Mouse (Mus musculus) MEL (cell line): ENCODE results near the gene Dph5. TPM values are rescaled to one million over a fixed set of nuclear protein-coding genes. Genes with fewer than 3 reads are reported as not detected.

Experiments used
- DNase-seq: peaks from one replicate; pipeline ENCODE4 v3.0.0; 2011; ENCODE audit warnings: low read depth, low spot score
- H3K27ac ChIP-seq: 2 replicates; pipeline ENCODE4 v1.5.1; 2012; ENCODE audit warnings: low read depth, mild to moderate bottlenecking, control low read depth, low read length, moderate library complexity; ENCODE audit not compliant: control insufficient read depth
- H3K27me3 ChIP-seq, 2 experiments: fragments of 150-350 bp in 1 of 2; sonication (generic) in 1 of 2; 2 replicates each; pipeline ENCODE4 v1.6.1; 2012; ENCODE audit warnings: low read length in 2 of 2, mild to moderate bottlenecking in 2 of 2, improper control_type of control experiment in 1 of 2, moderate library complexity in 1 of 2; ENCODE audit not compliant: insufficient read depth in 2 of 2, control insufficient read depth in 1 of 2
- H3K36me3 ChIP-seq, 2 experiments: 2 replicates each; pipeline ENCODE4 v1.6.1; 2012 to 2014; ENCODE audit warnings: low read length in 2 of 2, improper control_type of control experiment in 1 of 2, inconsistent platforms in 1 of 2, mild to moderate bottlenecking in 1 of 2; ENCODE audit not compliant: insufficient read depth in 2 of 2, control insufficient read depth in 1 of 2
- H3K4me1 ChIP-seq, 2 experiments: fragments of 150-350 bp in 1 of 2; sonication (generic) in 1 of 2; 2 replicates each; pipeline ENCODE4 v1.6.1; 2012; ENCODE audit warnings: low read length in 2 of 2, improper control_type of control experiment in 1 of 2, mild to moderate bottlenecking in 1 of 2; ENCODE audit not compliant: insufficient read depth in 2 of 2, control insufficient read depth in 1 of 2
- H3K4me3 ChIP-seq, 2 experiments: fragments of 150-350 bp in 1 of 2; sonication (generic) in 1 of 2; 2 replicates each; pipeline ENCODE4 v1.5.1; 2012; ENCODE audit warnings: low read depth in 2 of 2, low read length in 2 of 2, mild to moderate bottlenecking in 2 of 2, moderate library complexity in 2 of 2, control low read depth in 1 of 2, improper control_type of control experiment in 1 of 2; ENCODE audit not compliant: control insufficient read depth in 1 of 2, insufficient read depth in 1 of 2
- H3K79me2 ChIP-seq: 2 replicates; pipeline ENCODE4 v1.6.1; 2012; ENCODE audit warnings: mild to moderate bottlenecking, low read length, moderate library complexity; ENCODE audit not compliant: control insufficient read depth, poor library complexity, insufficient read depth
- H3K9ac ChIP-seq: 2 replicates; pipeline ENCODE4 v1.6.1; 2012; ENCODE audit warnings: low read depth, mild to moderate bottlenecking, control low read depth, low read length, moderate library complexity; ENCODE audit not compliant: control insufficient read depth, poor library complexity, severe bottlenecking
- H3K9me3 ChIP-seq: fragments of 150-350 bp; sonication (generic); replicated peaks from 2 replicates; pipeline ENCODE4 v1.6.1; 2012; ENCODE audit warnings: mild to moderate bottlenecking, low read length, improper control_type of control experiment, moderate library complexity; ENCODE audit not compliant: insufficient read depth
- CHD1 ChIP-seq: IDR thresholded peaks from 2 replicates; pipeline ENCODE4 v1.6.1; 2012; ENCODE audit warnings: low read depth, mild to moderate bottlenecking, inconsistent platforms, low read length, improper control_type of control experiment
- CHD2 ChIP-seq: IDR thresholded peaks from 2 replicates; pipeline ENCODE4 v1.6.1; 2011; ENCODE audit warnings: low read length, improper control_type of control experiment
- CTCF ChIP-seq, 3 experiments: IDR thresholded peaks in 2 of 3; conservative IDR thresholded peaks in 1 of 3; 2 replicates each; pipeline ENCODE4 v1.5.1; 2011 to 2012; ENCODE audit warnings: low read length in 3 of 3, low read depth in 2 of 3, mild to moderate bottlenecking in 2 of 3, improper control_type of control experiment in 1 of 3, inconsistent platforms in 1 of 3, mixed read lengths in 1 of 3, moderate library complexity in 1 of 3; ENCODE audit not compliant: control insufficient read depth in 1 of 3, insufficient read depth in 1 of 3, poor library complexity in 1 of 3, severe bottlenecking in 1 of 3
- ELF1 ChIP-seq: IDR thresholded peaks from 2 replicates; pipeline ENCODE4 v1.6.1; 2014; ENCODE audit warnings: low read depth, mild to moderate bottlenecking, inconsistent platforms, low read length, improper control_type of control experiment, moderate library complexity
- ETS1 ChIP-seq: IDR thresholded peaks from 2 replicates; pipeline ENCODE4 v1.6.1; 2012; ENCODE audit warnings: low read depth, mild to moderate bottlenecking, inconsistent platforms, low read length, improper control_type of control experiment, moderate library complexity
- GABPA ChIP-seq: IDR thresholded peaks from 2 replicates; pipeline ENCODE4 v1.6.1; 2012; ENCODE audit warnings: low read depth, mild to moderate bottlenecking, inconsistent platforms, low read length, improper control_type of control experiment, moderate library complexity
- GATA1 ChIP-seq: IDR thresholded peaks from 2 replicates; pipeline ENCODE4 v1.6.1; 2011; ENCODE audit warnings: low read depth, low read length, improper control_type of control experiment
- HCFC1 ChIP-seq: IDR thresholded peaks from 2 replicates; pipeline ENCODE4 v1.6.1; 2012; ENCODE audit warnings: low read depth, mild to moderate bottlenecking, inconsistent platforms, low read length, improper control_type of control experiment, moderate library complexity
- JUND ChIP-seq: IDR thresholded peaks from 2 replicates; pipeline ENCODE4 v1.6.1; 2011; ENCODE audit warnings: low read depth, mild to moderate bottlenecking, improper control_type of control experiment, low read length
- KAT2A ChIP-seq: conservative IDR thresholded peaks from 2 replicates; pipeline ENCODE4 v1.6.1; 2012; ENCODE audit warnings: low read depth, low read length, improper control_type of control experiment, inconsistent platforms
- MAFK ChIP-seq: IDR thresholded peaks from 2 replicates; pipeline ENCODE4 v1.6.1; 2011; ENCODE audit warnings: low read depth, mild to moderate bottlenecking, low read length, improper control_type of control experiment, borderline replicate concordance
- MAX ChIP-seq: IDR thresholded peaks from 2 replicates; pipeline ENCODE4 v1.6.1; 2011; ENCODE audit warnings: low read length, improper control_type of control experiment
- MAZ ChIP-seq: IDR thresholded peaks from 2 replicates; pipeline ENCODE4 v1.6.1; 2012; ENCODE audit warnings: low read depth, mild to moderate bottlenecking, inconsistent platforms, low read length, improper control_type of control experiment
- MEF2A ChIP-seq: IDR thresholded peaks from 2 replicates; pipeline ENCODE4 v1.6.1; 2014; ENCODE audit warnings: low read depth, mild to moderate bottlenecking, inconsistent platforms, low read length, improper control_type of control experiment; ENCODE audit not compliant: poor library complexity, insufficient replicate concordance, severe bottlenecking; ENCODE audit errors: extremely low read depth
- MXI1 ChIP-seq: IDR thresholded peaks from 2 replicates; pipeline ENCODE4 v1.6.1; 2011; ENCODE audit warnings: mild to moderate bottlenecking, low read depth, low read length, improper control_type of control experiment
- MYB ChIP-seq: IDR thresholded peaks from 2 replicates; pipeline ENCODE4 v1.6.1; 2011; ENCODE audit warnings: mild to moderate bottlenecking, low read depth, low read length, improper control_type of control experiment
- MYC ChIP-seq: IDR thresholded peaks from 2 replicates; pipeline ENCODE4 v1.6.1; 2011; ENCODE audit warnings: low read depth, mild to moderate bottlenecking, low read length, improper control_type of control experiment, moderate library complexity
- NELFE ChIP-seq: IDR thresholded peaks from 2 replicates; pipeline ENCODE4 v1.6.1; 2011; ENCODE audit warnings: low read depth, low read length, improper control_type of control experiment
- NRF1 ChIP-seq: IDR thresholded peaks from 2 replicates; pipeline ENCODE4 v1.6.1; 2014; ENCODE audit warnings: low read depth, mild to moderate bottlenecking, inconsistent platforms, low read length, improper control_type of control experiment, moderate library complexity; ENCODE audit not compliant: poor library complexity, insufficient read depth, severe bottlenecking
- POLR2A ChIP-seq, 2 experiments: IDR thresholded peaks; 2 replicates each; pipeline ENCODE4 v1.6.1; 2011 to 2012; ENCODE audit warnings: low read length in 2 of 2, mild to moderate bottlenecking in 2 of 2, control low read depth in 1 of 2, improper control_type of control experiment in 1 of 2, low read depth in 1 of 2, moderate library complexity in 1 of 2; ENCODE audit not compliant: control insufficient read depth in 1 of 2, insufficient read depth in 1 of 2, poor library complexity in 1 of 2
- POLR2AphosphoS2 ChIP-seq: IDR thresholded peaks from 2 replicates; pipeline ENCODE4 v1.6.1; 2011; ENCODE audit warnings: low read length, improper control_type of control experiment
- POLR2AphosphoS5 ChIP-seq: IDR thresholded peaks from 2 replicates; pipeline ENCODE4 v1.6.1; 2012; ENCODE audit warnings: low read depth, borderline replicate concordance, mild to moderate bottlenecking, inconsistent platforms, low read length, moderate library complexity, mixed read lengths
- SIN3A ChIP-seq: IDR thresholded peaks from 2 replicates; pipeline ENCODE4 v1.6.1; 2012; ENCODE audit warnings: low read length, improper control_type of control experiment, inconsistent platforms
- SMC3 ChIP-seq: IDR thresholded peaks from 2 replicates; pipeline ENCODE4 v1.6.1; 2011; ENCODE audit warnings: low read depth, low read length, improper control_type of control experiment
- TCF12 ChIP-seq: IDR thresholded peaks from 2 replicates; pipeline ENCODE4 v1.6.1; 2014; ENCODE audit warnings: low read depth, mild to moderate bottlenecking, inconsistent platforms, low read length, improper control_type of control experiment, moderate library complexity
- UBTF ChIP-seq: IDR thresholded peaks from 2 replicates; pipeline ENCODE4 v1.6.1; 2012; ENCODE audit warnings: low read depth, mild to moderate bottlenecking, inconsistent platforms, low read length, improper control_type of control experiment, moderate library complexity, borderline replicate concordance; ENCODE audit not compliant: insufficient read depth
- USF1 ChIP-seq: IDR thresholded peaks from 2 replicates; pipeline ENCODE4 v1.6.1; 2014; ENCODE audit warnings: low read depth, mild to moderate bottlenecking, inconsistent platforms, low read length, improper control_type of control experiment, moderate library complexity
- USF2 ChIP-seq, 2 experiments: IDR thresholded peaks; 2 replicates each; pipeline ENCODE4 v1.6.1; 2011 to 2012; ENCODE audit warnings: improper control_type of control experiment in 2 of 2, low read length in 2 of 2, borderline replicate concordance in 1 of 2, inconsistent platforms in 1 of 2, low read depth in 1 of 2, mild to moderate bottlenecking in 1 of 2; ENCODE audit not compliant: insufficient read depth in 1 of 2
- ZKSCAN1 ChIP-seq: IDR thresholded peaks from 2 replicates; pipeline ENCODE4 v1.6.1; 2012; ENCODE audit warnings: low read depth, mild to moderate bottlenecking, inconsistent platforms, low read length, improper control_type of control experiment, moderate library complexity
- polyA plus RNA-seq, 2 experiments: library from polyadenylated mRNA; stranded (reverse) in 1 of 2; unstranded in 1 of 2; fragments of >175 nt in 1 of 2; fragments of >200 nt in 1 of 2; gene quantifications; 2 replicates each; pipeline versions ENCODE4 v1.2.1 to v1.2.4; 2012; ENCODE audit warnings: low replicate concordance in 2 of 2, low read depth in 1 of 2; ENCODE audit not compliant: insufficient read length in 2 of 2, insufficient read depth in 1 of 2, missing spikeins in 1 of 2
- total RNA-seq: library from RNA; depleted of rRNA; stranded (reverse); fragments of 300-350 nt; gene quantifications from 2 replicates; pipeline ENCODE4 v1.2.3, GENCODE M21; 2012

Dph5 gene
- total and polyA plus RNA-seq, 3 experiments = 34.9 to 45.8 TPM; not detected in 1

DNA sequence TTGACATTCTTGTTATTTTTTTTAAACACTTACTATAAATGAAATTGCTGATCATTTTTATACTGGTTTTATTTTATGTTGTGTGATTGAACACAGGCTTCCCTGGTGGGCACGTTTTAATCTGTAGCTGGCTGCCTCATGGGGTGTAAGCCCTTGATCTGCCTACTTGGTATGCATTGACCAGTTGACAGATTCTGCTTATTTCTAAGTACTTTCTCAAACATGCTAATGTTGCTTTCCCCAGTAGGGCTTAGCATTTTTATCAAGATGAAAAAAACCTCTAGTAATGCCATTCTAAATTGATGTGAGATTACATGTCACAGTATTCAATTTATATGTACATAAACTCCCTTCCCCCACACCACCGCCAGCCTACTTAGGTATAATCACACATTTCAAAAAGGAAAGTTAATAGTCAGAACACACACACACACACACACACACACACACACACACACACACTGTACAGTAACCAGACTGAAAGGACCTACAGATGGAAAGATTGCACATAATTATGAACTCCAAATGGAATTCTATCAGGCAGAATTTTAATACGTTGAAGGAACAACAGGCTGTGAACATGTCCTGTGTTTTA lies 10.8 kb downstream of the Dph5 start:
- Histone ChIP-seq H3K4me3 (no peak overlapping the region), H3K4me1 (peaks cover 5 to 6% of the 10 kb centered on the region in 2 experiments), H3K36me3 (peaks cover 12 to 30% of the 10 kb centered on the region in 2 experiments), H3K79me2 (peaks cover 8% of the 10 kb centered on the region; the same call in 1 of the 2 replicates), H3K9me3 (no peaks in the 10 kb centered on the region), H3K27me3 (no peaks in the 10 kb centered on the region), H3K27ac (no peak overlapping the region), H3K9ac (no peak overlapping the region)
- no peak for TF ChIP-seq ZKSCAN1
- no peak for TF ChIP-seq MAFK
- no peak for TF ChIP-seq POLR2AphosphoS5
- TF ChIP-seq JUND = no peak
- no peak for TF ChIP-seq NELFE
- TF ChIP-seq NRF1 = no peak
- TF ChIP-seq MYC = no peak
- no peak for TF ChIP-seq GABPA
- no peak for TF ChIP-seq UBTF
- TF ChIP-seq CTCF (IDR thresholded peaks at IDR 0.05 in 2 of 3, conservative IDR thresholded peaks at IDR 0.05 in 1 of 3; ENCODE audit: control insufficient read depth in 1 of 3, insufficient read depth in 1 of 3, low read depth in 2 of 3, low read length in 3 of 3, poor library complexity in 1 of 3, severe bottlenecking in 1 of 3) = no peak
- TF ChIP-seq GATA1 = no peak
- no peak for TF ChIP-seq SMC3
- no peak for TF ChIP-seq CHD1
- no peak for TF ChIP-seq MEF2A
- TF ChIP-seq KAT2A = no peak
- no peak for TF ChIP-seq USF2 (IDR thresholded peaks at IDR 0.05; ENCODE audit: borderline replicate concordance in 1 of 2, insufficient read depth in 1 of 2, low read depth in 1 of 2, low read length in 2 of 2)
- no peak for TF ChIP-seq HCFC1
- no peak for TF ChIP-seq POLR2AphosphoS2
- DNase-seq = no peak

GRCm38 (mm10) chr3:115902301-115902956 lies 14.8 kb downstream of the Dph5 start:
- peak overlapping the region; percentile 67 for H3K27ac ChIP-seq
- H3K36me3 ChIP-seq = peaks cover 12 to 28% of the 10 kb centered on the region in 2 experiments
- peaks cover 5 to 6% of the 10 kb centered on the region in 2 experiments for H3K4me1 ChIP-seq
- no peaks in the 10 kb centered on the region for H3K27me3 ChIP-seq
- H3K79me2 ChIP-seq = 0 out of 2 replicates have a peak, but pooled peaks cover 3% of the 10 kb centered on the region
- peak overlapping the region; percentile 38 for H3K9ac ChIP-seq
- H3K4me3 ChIP-seq = no peak overlapping the region
- no peaks in the 10 kb centered on the region for H3K9me3 ChIP-seq
- DNase-seq = peak; percentile 94
- no peak for TF ChIP-seq ZKSCAN1
- TF ChIP-seq JUND = no peak
- TF ChIP-seq USF2 (IDR thresholded peaks at IDR 0.05; ENCODE audit: borderline replicate concordance in 1 of 2, insufficient read depth in 1 of 2, low read depth in 1 of 2, low read length in 2 of 2) = 0 out of 4 replicates have a peak, but pooled peaks of 1 of the 2 experiments have one; percentile 11
- TF ChIP-seq SIN3A = peak; percentile 93
- no peak for TF ChIP-seq CHD2
- TF ChIP-seq ETS1 = peak; percentile 67
- TF ChIP-seq MXI1 = peak; percentile 96
- TF ChIP-seq MYC = peak; percentile 94
- TF ChIP-seq MAZ = no peak
- peak; percentile 92 for TF ChIP-seq MAX
- TF ChIP-seq POLR2AphosphoS5 = no peak
- peak; percentile 58 for TF ChIP-seq ELF1
- no peak for TF ChIP-seq POLR2A (IDR thresholded peaks at IDR 0.05; ENCODE audit: control insufficient read depth in 1 of 2, insufficient read depth in 1 of 2, low read depth in 1 of 2, low read length in 2 of 2, poor library complexity in 1 of 2)
- no peak for TF ChIP-seq USF1
- no peak for TF ChIP-seq TCF12
- TF ChIP-seq CTCF (IDR thresholded peaks at IDR 0.05 in 2 of 3, conservative IDR thresholded peaks at IDR 0.05 in 1 of 3; ENCODE audit: control insufficient read depth in 1 of 3, insufficient read depth in 1 of 3, low read depth in 2 of 3, low read length in 3 of 3, poor library complexity in 1 of 3, severe bottlenecking in 1 of 3) = peak in 1 of 3 experiments; percentile 35; a peak in 1 of 6 replicates
- no peak for TF ChIP-seq MYB
